Mouse (Mus musculus): ENCODE results near the gene Btrc.

DNA sequence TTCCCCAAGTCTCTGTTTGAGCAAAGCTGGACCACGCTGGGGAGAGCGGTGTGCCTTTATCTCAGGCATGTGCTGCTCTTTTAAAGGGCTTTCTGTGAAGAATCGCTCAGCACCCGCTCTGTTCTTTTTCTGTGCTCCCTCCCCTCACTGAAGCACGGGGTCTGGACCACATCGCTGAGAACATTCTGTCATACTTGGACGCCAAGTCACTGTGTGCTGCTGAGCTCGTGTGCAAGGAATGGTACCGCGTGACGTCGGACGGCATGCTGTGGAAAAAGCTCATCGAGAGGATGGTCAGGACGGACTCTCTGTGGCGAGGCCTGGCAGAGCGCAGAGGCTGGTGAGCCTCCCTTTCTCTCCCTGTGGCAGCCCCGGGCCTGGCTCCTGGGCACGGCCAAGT, 144.0 kb downstream of the Btrc start:
- TF ChIP-seq CTCF (IDR thresholded peaks at IDR 0.05; ENCODE audit: low read depth) (no peak), EP300 (IDR thresholded peaks at IDR 0.05; ENCODE audit: low read depth) (no peak)
